Mouse (Mus musculus) frontal cortex, postnatal 14 days (tissue): ENCODE results near the gene Abhd18.
A peak's percentile ranks its signal among the peaks of the same experiment; 100 is the strongest.
"Not testable (repeated sequence)": the region's sequence is repeated elsewhere in the genome, so short reads cannot be mapped to it uniquely, and the experiment has no call there.

Source experiments
- DNase-seq, 2 experiments: peaks; one replicate each; pipeline ENCODE4 v3.0.0; 2022; ENCODE audit warnings: low spot score in 2 of 2

Gene Abhd18

DNA sequence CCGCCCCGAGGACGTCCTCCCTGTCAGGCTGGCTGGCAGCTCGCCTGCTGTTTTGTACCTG lies at the start of gene Abhd18:
Gene Abhd18 (plus strand): TSS at position 14 of the 61 bp plus-strand sequence.
- DNase-seq: not testable (repeated sequence)

DNA sequence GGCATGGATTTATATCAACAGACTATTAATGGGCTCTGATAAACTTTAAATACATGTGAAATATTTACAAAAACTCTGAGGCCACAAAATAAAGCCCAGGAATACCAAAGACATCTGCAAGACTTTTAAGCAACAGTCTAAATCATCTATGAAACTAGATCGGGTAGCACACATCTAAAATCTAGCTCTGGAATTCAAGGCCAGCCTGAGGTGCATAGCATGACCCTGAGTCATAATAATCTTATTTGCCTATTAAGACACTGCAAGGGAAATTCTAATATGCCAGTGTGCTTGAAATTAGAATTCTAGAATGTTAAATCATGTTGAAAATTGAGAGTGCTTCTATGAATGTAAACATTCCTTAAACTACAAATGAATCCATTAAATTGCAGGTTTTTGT lies 48.7 kb upstream of the Abhd18 start:
- DNase-seq: no peak

DNA sequence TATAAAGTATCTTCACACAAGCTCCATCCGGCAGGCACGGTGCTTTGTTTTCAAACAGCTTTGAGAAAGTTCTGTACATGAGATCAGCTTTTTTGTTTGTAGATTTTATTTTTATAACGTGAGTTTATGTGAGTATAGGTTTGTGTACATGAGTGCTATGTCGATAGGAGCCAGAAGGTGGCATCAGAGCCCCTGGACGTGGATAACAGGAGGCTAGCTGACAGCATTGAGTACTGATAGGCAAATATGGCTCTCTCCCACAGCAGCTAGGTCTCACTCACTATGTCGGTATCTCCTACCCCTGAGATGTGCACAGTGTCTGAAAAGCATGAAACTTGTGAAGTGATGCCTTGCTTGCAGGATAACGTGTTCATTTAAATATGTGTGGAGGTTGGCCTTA lies 48.3 kb upstream of the Abhd18 start:
- peak in 1 of 2 experiments; percentile 20 for DNase-seq

DNA sequence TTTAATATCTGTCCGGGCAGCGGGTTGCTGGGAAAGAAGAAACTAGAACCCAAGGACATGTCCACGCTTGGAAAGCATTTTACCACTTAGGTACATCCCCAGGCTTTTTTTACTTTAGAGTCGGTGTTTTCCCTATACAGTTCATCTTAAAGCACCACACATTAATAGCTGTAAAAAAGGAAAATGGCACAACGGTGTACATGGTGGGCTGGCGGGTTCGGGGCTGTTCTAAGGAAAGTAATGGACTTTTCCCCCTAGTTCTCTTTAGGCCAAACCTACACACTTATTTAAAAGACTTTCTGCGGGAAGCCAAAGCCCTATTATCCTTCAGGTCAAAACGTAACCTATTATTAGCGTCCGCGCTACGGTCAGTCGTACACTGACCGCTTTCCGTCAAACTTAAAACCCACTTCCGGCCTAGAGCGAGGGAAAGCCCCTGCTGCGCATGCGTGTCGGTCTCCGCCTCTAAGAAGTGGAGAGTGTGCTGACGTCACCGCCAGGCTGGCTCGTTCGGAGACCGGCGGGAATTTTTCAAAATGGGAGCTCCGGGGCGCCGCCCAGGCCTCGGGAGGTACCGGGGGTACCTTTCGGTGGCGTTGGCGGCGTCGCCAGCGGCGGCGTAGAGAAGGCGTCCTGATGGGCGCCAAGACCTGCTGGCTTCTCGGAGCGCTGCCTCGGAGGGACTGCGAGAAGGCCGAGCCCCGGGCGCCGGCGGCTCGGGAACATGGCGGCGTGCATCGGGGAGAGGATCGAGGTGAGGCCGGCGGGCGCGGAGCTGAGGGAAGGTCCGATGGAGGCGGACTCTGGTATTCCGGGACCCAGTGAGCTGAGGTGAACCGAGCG lies 47.0 kb upstream of the Abhd18 start, which contains the start of gene Plk4:
Gene Plk4 (plus strand): TSS at position 490 of the 843 bp plus-strand sequence.
- DNase-seq: peak; percentile 90 to 95

DNA sequence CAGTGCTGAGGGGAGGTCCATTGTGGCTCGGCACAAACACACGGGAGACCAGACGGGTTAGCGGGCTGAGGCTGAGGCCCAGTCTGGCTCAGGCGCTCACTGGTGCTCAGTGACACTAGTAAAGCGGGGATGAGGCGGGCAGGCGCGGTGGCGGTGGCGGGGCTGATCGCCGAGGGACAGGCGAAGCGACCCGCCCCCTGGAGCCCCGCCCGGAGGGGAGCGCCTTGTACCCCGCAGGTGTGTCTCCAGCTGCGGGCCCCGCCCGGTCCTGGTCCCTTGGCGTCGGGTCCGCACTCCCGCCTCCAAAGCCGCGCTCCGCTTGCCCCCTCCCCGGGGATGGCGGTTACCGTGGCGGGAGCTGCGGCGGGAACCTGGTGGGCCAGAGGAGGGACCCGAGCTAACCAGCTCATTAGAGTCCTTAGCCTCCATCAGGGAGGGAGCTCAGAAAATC lies 46.4 kb upstream of the Abhd18 start:
- DNase-seq: peak; percentile 17 to 27

DNA sequence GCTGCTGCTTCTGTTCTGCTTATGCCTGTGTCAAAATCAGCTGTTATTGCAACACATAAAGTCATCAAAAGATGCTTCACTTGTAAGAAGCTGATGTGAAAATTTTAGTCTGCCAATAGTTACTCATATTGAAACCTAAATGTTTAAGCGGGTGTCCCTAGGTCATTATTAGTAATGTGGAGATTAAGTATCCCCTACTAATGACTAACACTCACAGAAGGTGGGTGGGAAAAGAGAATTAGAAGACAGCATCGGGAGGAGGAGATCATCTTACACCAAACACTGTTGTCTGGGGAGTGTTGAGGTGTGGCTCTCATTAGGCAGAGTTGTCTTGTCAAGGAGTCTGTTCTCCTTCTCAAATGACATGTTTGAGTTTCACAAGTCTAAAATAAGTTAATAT lies 39.9 kb upstream of the Abhd18 start:
- DNase-seq: no peak

DNA sequence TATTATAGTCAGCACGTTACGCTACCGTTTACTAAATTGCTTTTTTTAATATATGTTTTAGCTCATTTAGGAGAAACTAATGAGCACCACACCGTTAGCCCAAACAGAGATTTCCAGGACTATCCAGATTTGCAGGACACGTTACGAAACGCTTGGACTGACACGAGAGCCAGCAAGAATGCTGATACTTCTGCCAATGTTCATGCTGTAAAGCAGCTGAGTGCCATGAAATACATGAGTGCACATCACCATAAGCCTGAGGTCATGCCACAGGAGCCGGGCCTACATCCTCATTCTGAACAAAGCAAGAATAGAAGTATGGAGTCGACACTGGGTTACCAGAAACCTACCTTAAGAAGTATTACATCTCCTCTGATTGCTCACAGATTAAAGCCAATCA lies 38.1 kb upstream of the Abhd18 start:
- no peak for DNase-seq

DNA sequence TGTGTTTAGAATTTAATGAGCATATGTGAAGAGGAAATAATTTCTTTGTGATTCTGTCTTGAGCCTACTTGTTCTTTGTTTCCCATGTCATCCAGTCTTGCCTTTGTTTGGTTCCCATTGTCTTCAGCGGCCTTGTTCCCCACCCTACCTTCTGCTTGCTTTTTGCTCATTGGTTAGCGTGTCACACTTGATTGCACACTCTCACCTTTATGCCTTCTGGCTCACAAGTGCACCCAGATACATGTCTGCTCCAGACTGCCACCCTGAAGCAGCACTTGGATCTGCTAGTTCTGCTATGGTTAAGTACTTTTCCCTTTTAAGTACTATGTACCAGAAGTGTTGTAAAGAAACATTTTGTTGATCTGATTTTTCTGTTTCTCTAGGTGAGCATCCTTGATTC lies 36.9 kb upstream of the Abhd18 start:
- DNase-seq: no peak

DNA sequence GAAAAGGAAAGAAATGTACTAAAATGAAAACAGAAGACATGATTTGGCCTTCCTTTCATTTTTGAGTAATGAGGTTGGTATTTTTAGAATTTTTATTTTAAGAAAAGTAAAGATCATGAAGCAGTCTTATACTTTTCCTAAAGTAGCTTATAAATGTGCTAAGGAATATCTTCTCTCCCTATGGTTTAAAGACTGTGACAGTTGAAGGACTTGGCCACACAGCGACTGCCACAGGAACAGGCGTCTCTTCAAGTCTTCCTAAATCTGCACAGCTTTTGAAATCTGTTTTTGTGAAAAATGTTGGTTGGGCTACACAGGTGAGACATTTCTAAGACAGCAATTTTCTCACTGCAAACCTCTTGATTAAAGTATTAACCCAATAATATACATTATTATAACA lies 33.5 kb upstream of the Abhd18 start:
- no peak for DNase-seq

DNA sequence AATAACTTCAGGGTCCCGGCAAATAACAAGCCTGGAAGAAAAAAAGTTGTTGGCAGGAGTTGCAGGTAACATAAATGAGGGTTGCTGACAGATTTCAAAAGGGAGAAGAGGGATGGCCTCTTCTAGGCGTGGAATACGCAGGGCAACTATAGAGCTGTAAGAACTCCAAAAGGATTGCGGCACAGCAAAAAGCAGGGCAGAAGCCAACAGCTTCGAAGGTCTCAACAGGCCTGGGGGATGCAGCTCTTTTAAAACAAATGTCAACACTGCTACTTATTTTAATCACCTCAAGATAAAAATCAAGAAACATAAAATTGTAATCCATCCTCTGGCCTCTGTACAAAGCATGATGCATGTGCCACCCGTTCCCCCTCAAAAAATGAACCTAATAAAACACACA lies 1.2 kb upstream of the Abhd18 start:
- not testable (repeated sequence) for DNase-seq

DNA sequence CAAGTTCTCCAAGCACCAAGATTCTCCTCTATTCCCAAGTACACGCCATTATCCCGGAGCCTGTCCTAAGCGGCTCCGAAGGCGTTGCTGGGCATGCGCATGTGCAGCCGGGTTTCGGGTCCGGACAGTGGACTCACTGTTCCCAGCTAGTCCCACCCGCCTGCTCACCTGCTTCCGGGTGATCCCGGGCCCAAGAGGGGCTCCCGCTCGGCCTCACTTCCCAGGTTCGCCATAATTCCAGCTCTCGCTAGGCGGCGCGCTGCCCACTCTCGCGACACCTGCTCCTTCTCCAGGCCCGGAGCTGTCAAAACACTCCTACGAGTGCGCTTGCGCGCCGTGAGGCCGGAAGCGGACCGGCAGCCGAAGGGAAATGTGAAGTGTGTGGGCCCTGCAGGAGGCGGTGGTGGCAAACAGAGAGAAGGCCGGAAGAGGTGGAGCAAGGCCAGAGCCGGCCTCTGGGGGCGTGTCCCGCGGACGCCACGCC lies 255 bp upstream of the Abhd18 start, which contains the start of gene Mfsd8:
Gene Mfsd8 (minus strand): TSS at position 414 of the 484 bp plus-strand sequence.
- peak; percentile 92 to 97 for DNase-seq

DNA sequence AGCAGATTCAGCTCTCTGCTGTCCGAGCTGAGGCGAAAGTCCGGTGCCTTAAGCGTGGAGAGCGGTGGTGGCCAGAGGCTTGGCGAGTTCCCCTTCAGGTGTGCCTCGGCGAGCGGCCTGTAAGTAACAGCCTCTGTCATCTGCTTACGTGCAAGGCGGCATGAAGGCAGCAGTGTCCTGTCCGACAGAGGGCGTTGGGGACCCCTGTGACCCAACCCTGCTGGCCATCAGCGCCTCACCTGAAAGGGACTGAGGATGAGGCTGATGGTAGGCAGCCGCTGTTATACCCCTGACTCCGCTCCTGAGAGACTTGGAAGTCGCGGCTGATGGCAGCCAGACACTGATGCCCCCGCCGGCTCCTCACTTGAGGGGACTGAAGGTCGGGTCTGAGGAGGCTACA lies 248 bp downstream of the Abhd18 start:
- DNase-seq: peak; percentile 49 to 54

DNA sequence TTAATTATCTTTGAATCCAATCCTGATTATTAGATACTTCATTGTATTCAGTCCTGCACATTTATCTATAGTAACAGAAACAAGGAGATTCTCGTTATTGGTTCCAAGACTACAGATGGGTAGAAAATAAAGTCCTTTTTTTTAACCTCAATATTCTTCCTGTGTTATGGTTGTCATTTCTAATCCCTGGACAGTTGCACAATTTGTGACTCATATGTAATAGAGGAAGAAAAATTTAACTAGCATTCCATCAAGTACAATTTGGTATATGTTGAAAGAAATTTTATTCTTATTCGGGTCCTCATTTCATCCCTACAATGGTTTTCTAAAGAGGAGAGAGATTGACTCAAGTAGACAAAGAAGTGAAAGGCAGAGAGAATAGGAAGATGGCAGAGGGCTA lies 1.2 kb downstream of the Abhd18 start:
- DNase-seq: not testable (repeated sequence)

DNA sequence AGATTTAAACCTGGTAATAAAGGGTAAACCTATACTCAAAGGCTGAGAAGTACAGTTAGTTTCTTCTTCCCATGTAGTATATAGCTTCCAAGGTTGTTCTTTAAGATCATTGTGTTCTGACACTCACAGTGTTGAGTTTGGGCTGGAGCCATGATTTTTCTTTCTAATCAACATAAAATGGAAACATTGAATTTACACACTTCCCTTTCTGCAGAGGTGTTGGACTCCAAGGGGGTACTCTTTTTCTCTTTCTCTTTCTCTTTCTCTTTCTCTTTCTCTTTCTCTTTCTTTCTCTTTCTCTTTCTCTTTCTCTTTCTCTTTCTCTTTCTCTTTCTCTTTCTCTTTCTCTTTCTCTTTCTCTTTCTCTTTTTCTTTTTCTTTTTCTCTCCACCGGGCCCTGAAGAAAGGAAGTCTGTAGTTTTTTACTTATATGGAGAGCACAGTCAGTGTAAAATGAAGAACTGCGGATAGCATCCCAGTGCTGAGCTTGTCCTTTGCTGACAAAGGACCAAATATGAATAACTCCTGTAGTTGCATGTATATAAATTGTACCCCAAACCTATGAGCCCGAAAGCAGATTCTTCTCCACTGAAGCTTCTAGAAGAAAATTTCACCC lies 6.5 kb downstream of the Abhd18 start:
- DNase-seq: not testable (repeated sequence)

DNA sequence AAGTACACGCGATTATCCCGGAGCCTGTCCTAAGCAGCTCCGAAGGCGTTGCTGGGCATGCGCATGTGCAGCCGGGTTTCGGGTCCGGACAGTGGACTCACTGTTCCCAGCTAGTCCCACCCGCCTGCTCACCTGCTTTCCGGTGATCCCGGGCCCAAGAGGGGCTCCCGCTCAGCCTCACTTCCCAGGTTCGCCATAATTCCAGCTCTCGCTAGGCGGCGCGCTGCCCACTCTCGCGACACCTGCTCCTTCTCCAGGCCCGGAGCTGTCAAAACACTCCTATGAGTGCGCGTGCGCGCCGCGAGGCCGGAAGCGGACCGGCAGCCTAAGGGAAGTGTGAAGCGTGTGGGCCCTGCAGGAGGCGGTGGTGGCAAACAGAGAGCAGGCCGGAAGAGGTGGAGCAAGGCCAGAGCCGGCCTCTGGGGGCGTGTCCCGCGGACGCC lies 47.1 kb downstream of the Abhd18 start:
- peak; percentile 94 to 99 for DNase-seq

DNA sequence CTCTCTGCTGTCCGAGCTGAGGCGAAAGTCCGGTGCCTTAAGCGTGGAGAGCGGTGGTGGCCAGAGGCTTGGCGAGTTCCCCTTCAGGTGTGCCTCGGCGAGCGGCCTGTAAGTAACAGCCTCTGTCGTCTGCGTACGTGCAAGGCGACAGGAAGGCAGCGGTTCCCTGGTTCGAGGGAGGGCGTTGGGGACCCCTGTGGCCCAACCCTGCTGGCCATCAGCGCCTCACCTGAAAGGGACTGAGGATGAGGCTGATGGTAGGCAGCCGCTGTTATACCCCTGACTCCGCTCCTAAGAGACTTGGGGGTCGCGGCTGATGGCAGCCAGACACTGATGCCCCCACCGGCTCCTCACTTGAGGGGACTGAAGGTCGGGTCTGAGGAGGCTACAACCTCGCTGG lies 47.6 kb downstream of the Abhd18 start:
- DNase-seq: peak in 1 of 2 experiments; percentile 16

DNA sequence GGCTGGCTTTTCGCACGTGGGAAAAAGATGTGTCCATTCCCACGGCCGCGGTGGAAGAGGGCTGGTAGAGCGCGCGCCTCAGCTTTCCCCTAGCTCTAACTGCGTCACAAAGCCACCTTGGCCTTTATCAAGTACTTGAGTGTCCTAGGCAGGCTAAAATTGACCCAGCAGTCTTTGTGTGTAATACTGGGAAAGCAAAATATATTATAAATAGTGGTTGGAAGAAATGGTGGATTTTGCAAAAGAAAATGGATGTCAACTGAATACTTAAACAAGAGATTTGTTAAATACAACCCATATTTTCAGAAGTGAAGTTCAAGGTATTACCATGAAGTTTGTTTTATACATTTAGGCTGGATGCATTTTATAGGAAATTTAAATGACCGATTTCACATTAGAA lies 55.7 kb downstream of the Abhd18 start, which contains the start of gene 1700034I23Rik:
Gene 1700034I23Rik (minus strand): TSS at position 101 of the 400 bp plus-strand sequence.
- not testable (repeated sequence) for DNase-seq

DNA sequence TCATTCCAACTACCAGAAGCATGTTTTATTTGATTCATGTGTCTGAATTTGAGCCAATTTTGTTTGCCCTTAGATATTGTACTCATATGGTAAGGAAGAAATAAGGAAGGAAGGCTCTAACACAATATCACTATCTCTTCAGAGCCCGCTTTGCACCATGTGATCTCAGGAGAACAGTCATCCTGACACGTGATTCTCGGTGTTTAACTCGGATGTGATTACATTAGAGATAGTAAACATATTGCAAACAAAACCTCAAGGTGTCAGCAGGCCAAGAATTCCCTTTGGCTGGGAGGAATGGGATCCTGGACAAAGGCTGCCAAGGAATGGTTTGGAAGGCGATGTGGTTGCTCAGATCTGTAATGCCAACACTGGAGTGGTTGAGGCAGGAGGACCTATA lies 91.4 kb downstream of the Abhd18 start:
- no peak for DNase-seq

DNA sequence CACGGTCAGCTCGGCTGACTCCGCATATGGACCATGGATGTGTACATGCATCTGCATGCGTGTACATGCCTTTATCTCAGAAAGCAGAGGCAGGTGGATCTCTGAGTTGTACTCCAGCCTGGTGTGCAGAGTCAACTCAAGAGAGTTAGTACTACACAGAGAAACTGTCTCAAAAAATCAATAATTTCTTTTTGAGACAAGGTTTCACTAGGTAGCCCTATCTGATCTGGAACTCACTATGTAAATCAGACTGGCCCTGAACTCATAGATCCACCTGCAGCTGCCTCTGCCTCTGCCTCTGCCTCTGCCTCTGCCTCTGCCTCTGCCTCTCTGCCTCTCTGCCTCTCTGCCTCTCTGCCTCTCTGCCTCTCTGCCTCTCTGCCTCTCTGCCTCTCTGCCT lies 91.8 kb downstream of the Abhd18 start:
- DNase-seq: no peak

DNA sequence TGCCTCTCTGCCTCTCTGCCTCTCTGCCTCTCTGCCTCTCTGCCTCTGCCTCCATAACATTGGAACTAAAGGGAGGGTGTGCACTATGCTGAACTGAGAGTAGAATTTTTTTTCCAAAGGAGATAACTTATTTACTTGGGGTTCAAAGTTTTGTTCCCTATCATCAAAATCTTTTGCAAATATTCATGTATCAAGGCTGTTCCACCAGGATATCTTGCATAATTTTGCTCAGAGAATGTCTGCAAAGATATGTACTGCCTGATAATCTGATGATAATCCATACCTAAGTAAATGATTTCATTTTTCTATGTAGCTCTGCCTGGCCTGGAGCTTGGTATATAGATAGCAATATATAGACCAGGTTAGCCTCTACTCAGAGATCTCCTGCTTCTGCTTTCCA lies 92.2 kb downstream of the Abhd18 start:
- no peak for DNase-seq

DNA sequence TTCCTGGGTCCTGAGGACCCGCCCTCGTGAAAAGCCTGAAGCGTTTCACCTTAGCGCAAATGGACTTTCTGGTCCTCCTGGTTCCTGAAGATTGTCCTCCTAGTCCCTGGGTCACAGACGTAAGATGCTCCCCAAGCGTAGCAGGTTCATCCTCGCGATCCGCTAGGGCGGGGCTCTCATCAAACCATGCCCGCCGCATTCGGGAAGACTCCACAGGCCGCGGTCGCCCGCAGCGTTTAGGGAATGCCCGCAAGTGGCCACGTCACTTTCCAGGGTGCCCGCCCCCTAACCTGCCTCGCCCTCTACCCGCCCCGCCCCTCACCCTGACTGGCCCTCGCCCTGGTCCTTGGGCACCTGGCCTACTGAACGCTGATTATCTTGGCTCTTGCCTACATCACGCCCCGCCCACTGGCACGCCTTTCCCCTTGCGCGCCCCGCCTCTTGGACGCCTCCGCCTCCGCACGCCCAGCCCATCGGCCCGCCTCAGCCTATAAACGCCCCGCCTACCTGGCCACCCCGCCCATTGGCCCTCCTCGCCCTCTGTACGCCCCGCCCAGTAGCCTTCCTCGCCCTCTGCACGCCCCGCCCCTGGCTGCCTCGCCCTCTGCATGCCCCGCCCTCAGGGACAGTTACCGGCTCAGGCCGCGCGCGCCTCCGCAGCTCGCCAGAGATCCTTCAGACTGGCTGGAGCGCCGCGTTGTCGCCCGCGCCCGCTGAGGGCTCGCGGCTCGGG lies 102.6 kb downstream of the Abhd18 start, which contains the start of gene Larp1b:
Gene Larp1b (plus strand): TSS at position 659 of the 733 bp plus-strand sequence.
- DNase-seq: peak; percentile 96 to 99

DNA sequence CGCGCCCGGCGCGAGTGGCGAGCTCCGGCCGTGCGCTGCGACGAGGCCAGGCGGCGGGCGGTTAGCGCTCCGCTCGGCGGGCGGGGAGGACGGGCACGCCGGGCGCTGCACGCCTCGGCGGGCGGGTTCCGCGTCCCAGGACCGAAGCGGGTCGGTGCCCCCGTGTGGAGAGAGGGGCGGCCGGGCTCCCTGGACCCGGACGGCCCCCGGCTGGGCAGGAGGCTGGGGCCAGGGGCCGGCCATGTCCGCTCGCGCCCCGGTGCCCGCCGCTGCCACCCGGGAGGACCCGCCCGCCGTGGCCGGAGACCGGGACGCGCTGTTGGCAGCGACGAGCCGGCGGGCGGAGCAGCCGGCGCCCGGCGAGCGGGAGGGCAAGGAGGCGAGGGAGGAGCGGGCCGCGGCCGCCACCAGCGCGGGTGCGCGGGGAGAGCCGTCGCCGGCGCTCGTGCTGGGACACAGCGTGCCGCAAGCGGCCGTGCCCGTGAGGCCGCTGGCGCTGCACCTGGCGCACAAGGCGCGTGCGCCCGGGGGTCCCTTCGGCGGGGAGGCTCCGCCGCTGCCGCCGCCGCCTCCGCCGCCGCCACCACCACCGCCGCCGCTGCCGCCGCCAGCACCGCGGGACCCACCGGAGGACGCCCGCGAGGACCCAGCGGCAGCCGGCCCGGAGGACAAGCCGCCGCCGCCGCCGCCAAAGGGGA lies 103.3 kb downstream of the Abhd18 start:
- DNase-seq: peak in 1 of 2 experiments; percentile 30
